Mouse (Mus musculus) ovary, postnatal 10 days (tissue): ENCODE data around the gene Slc9b2.

ENCODE experiments used
- DNase-seq: peaks from one replicate; pipeline ENCODE4 v3.0.0; 2022; ENCODE audit warnings: low spot score

The Slc9b2 gene

DNA sequence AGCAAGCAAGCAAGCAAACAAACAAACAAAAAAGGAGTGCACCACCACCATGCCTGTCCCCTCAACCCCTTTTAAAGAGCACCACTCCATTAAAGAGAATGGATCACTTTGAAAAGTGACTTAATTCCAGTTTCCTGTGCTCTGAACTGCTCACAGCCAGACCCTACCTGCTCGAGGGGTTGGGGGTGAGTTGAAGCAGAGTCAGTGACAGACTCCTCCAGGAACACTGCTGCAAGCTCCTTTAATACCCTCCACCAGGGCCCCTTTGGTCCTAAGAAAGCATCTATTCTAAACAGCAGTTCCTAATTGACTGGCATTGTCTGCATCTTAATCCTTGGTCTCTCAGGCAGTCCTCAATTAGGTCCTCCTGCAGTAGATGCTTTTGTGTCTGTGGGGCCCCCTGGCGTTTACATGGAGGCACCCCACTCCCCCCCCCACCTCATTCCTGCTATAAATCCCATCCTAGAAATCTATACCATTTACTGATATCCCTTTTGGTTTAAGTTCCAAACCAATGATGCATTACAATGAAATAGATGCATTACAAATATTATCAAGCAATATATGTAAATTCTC is 5.5 kb downstream of the Slc9b2 start:
- DNase-seq, result no peak

DNA sequence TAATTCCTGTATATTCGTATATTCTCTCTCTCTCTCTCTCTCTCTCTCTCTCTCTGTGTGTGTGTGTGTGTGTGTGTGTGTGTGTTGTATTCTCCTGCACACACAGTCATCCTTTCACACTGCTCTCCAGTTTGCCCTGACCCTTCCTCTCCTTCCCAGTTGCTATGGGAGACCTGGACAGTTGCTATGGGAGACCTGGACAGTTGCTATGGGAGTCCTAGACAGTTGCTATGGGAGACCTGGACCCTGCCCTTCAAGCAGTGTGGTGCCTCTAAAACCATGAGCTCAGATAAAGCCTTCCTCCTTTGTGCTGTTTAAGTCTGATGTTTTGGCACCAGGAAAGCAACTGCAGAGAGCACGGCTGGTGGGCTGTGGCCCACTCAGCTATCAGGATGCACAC is 6.2 kb downstream of the Slc9b2 start:
- DNase-seq, result no peak

DNA sequence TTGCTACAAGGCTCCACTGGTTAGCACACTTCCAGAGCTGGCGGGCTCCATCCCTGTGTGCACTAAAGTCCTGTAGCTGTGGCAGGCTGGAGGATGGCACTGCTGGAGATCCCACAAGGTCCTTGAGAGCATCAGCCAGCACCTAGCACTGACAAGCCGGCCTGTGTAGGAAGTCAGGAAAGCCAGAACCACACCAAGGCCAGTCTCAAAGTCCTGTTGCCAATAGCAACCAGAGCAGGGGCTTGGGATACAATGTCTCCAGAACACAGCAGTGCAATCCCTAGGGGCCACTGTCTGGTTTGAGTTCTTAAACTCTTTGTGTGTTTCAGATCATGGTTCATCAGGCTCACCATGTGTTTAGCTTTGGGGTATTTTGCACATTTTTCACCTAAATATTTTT is 7.3 kb downstream of the Slc9b2 start:
- no peak for DNase-seq

DNA sequence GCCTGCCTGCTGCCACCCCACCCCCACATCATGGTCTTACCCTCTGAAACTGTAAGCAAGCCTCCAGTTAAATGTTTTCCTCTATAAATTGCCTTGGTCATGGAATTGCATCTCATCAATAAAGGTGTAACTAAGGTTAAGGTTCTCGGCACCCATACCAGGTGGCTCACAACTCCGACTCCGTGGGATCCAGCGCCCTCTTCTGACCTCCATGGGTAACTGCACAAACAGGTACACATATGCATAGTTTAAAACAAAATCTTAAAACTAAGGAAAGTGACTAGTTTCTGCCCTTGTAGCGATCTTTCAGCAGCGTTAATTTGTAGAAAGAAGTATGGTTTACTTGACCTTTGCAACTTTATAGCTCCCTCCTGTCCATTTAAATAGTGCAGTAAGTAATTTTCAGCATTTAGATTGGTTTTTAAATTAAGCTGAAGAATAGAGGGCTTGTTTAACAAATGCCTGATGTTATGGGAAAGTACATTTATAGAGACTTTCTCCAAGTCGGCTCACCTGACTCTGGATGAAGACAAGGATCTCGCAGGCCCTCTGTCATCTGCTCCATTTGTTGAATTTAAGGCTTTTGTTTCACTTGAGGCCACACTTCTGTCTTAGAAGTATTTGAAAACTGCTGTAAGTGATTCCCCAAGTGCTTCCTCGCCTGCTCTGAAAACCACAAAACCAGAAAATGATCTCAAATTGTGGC is 8.4 kb downstream of the Slc9b2 start:
- no peak for DNase-seq

DNA sequence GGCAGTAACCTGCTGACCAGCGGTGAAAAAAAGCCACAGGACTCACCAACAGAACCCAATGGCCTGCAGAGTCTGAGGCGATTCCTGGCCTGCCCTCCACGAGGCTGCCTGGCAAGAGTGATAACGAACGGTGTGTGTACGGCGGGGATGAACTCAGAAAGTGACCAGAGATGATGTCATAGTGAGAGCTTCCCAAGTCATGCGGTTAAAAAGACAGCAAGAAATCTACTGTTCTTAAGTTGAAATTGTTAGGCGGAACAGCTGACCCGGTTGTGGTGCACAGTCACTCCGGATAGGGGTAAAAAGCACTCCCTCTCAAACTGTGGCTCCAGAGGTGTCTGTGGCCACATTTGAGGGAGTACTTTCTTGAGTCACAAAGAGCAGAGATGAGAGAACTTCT is 10.8 kb downstream of the Slc9b2 start:
- no peak for DNase-seq

DNA sequence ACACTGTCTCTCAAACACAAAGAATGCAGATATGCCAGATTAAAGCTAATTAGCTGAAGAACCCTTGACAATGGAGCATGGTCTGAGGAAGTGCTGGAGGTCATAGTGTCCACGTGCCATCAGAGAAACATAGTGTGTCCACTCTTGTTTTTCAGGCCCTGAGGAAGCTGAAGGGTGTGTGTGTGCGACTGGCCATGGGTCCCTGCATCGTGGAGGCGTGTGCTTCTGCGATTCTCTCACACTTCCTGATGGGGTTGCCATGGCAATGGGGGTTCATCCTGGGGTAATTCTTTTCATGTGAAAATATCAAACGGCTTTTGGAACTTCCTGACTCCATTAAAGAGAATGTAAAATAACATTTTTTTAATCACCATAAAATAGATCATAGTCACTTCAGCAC is 16.9 kb downstream of the Slc9b2 start:
- no peak for DNase-seq

DNA sequence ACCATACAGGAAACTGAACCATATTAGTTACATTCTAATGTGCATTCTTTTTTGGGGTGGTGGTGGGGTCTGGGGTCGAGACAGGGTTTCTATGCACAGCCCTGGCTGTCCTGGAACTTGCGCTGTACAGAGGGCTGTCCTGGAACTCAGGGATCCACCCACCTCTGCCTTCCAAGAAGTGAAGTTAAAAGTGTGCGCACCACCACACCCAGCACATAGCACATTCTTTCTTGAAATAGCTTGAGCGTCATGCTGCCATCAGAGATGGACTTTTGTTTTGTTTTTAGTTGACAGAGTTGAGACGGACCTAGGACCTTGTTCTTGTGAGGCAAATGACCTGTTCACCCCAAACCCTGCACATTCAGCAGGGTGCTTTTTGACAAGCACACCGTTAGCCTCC is 19.7 kb downstream of the Slc9b2 start:
- no peak for DNase-seq

DNA sequence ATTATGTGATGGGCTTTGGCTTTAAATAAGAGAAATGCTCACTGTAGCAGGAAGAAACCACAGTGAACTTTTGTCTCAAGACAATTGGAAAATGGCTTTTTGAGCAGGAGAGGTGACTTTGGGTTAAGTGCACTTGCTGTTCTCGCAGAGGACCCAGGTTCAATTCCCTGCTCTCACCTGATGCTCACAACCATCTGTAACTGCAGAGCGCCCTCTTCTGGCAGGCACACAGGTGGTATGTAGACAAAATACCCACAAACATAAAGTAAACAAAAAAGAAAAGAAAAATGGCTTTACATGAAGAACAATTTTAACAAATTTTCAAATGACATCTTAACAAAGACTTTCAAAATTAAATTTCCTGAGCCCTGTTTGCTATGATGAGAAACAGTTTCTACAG is 20.1 kb downstream of the Slc9b2 start:
- no peak for DNase-seq

DNA sequence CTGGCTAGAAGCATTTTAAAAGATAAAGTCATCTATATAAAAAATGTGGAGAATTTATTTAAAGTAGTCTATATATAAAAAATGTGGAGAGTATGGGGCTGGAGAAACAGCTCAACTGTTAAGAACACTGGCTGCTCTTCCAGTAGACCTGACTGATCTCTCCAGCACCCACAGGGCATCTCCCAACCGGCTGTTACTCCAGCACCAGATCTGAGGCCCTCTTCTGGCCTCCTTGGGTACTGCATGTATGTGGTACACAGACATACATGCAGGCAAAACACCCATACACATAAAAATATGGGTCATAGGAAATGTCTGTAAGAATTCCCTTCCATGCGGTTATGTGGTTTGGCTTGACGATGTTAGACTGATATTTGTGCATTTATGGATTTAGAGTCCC is 21.1 kb downstream of the Slc9b2 start:
- DNase-seq, result no peak

DNA sequence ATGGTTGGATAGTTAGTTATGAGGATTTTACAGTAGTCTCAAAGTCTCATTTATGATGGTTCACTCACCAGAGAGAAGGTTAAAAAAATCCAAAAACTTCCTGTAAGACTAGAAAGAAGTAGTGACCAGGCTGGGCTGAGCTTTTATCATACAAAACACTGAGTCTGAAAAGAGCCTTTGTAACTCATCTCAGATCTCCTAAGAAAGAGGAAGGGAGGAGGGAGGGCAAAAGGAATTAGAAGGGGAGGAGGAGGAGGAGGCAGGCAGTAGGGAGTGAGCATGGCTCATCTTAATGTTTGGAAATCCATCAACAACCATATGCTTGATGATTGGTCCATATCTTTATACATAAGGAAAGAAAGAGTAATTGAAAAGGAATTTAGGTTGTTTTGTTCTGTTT is 25.2 kb downstream of the Slc9b2 start:
- DNase-seq, result no peak

DNA sequence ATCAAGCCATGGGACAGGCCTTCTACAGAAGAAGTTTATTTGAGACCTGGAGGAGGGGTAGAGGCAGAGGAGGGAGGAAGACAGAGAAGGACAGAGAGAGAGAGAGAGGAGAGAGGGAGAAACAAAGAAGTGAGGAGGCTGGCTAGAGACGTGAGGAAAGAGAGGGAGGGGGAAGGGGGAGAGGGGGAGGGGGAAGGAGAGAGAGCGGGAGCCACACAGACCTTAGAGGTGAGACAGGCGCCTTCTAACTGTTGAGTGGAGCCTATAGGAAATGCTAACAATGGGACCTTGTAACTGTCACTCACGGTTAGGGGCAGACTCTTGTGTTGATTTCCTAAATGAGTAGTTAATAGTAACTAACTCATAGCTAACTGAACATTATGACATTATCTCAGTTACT is 26.3 kb downstream of the Slc9b2 start:
- DNase-seq, result no peak

DNA sequence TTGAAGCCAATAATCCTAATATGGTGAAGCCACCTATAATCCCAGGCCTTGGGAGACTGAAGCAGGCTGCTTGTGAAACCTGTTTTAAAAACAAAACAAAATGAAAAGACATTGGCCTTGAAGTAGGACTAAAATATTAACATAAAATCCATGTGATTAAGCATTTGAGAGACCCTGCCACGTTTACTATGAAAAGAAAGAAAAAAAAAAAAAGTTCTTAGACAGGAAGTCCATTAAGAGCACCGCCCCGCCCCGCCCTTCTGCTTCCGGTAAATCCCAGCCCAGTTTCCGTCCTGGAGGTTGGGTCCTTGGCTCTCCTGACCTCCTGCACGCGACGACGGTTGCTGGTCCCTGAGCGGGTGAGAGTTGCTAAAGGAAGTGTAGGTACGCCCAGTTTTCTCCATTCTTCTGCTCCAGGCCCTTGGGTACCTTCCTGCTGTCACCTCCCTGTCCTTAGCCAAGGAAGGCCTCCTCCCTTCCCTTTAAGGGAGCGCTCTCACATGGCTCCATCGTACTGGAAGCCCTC is 40.3 kb downstream of the Slc9b2 start, which contains the start of gene Slc9b1:
Gene Slc9b1, plus strand, starts transcription at position 291 of the 526 bp plus-strand sequence.
- DNase-seq, result no peak

DNA sequence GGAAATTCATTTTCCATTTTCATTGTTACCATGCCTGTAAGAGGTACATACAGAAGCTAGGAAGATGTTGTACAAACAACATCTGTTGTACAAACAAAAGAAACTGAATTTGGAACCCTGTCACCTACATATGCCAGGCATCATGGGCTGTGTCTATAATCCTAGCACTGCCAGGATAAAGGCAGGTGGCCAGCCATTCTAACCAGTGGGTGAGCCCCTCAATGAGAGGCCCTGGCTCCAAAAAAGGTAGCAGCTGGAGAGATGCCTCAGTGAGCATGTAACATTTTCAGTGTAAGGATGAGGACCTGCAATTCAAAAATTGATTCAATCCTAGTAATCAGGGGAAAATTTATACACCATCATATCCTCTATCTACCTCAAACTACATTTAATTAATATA is 41.5 kb downstream of the Slc9b2 start:
- no peak for DNase-seq

DNA sequence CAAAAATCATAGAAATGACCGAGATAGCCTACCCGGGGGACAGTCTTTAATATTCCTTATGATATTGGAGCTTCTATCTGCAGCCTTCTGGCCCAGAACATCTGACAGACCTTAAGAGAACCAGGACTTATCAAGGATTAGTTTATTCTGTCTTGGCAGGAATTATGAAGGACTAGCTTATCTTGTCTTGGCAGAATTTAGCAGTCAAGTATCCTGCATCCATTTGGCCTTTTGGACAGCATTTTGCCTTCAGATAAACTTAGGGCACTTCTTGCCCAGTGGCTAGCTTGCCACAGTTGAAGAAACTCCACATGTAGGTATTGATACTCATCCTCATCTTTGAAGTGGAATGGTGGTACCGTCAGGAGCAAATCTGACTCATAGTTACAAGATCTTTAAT is 44.4 kb downstream of the Slc9b2 start:
- DNase-seq, result no peak

DNA sequence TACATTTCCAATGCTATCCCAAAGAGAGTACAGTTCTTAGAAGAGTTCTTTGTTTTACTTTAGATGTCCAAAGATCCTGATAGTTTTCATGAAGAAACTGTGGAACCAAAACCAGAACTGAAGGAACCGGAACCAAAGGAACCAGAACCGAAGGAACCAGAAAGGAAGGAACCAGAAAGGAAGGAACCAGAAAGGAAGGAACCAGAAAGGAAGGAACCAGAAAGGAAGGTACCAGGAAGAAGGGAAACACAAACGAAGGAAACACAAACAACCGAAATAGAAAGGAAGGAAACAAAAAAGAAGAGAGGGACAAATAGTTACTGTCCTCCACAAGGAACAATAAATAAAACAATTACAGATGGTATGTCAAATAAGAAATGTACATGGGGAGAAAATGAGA is 49.9 kb downstream of the Slc9b2 start:
- no peak for DNase-seq

DNA sequence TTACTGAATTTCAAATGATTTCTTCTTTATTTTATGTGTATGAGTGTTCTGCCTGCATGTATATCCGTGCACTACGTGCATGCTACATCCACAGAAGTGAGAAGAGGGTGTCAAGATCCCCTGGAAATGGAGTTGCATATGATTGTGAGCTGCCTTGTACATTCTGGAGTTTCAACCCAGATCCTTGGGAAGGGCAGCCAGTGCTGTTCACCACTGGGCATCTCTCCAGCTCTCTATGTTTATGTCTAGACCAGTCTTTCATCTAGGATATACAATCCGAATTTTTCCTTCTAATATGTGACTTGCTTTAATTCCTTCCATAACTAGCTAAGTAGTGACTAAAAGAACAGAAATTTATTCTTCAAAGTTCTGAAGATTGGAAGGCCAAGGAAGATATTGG is 68.3 kb downstream of the Slc9b2 start:
- no peak for DNase-seq

DNA sequence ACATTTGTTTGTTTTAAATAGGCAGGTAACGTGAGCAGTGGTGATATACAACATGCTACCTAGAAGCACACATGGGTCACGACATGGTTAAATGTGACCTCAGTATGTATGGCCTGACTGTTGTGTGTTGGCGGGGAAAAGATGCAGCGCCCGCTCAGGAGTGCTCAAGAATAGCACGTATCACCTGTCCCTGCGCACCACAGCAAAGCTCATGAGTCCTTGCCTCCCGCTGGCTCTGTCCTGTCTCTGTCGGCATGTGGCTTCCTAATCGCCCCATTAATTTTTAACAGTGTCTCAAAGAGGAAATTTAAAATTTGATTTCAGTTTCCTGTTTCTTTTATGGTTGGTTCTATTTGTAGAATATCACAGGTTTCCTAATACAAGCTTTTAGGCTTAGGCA is 69.9 kb downstream of the Slc9b2 start:
- DNase-seq, result no peak

DNA sequence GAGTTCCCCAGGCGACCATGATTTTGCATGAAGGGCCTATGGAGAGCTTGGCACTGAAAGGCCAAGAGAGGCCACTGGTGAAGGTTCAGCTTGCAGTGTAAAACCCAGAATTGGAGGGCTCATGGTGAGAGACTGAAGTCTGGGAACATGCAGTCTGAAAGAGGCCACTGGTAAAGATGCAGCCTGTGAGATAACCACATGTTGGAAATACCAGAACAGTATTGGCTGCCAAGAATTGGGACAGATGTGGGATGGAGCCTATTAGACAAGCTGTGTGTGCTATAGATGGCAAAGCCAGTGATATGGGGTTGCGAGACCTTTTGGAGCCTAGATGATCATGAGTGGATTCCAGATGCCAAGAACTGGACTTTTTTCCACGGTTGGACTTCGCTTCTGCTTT is 72.4 kb downstream of the Slc9b2 start:
- DNase-seq, result no peak

DNA sequence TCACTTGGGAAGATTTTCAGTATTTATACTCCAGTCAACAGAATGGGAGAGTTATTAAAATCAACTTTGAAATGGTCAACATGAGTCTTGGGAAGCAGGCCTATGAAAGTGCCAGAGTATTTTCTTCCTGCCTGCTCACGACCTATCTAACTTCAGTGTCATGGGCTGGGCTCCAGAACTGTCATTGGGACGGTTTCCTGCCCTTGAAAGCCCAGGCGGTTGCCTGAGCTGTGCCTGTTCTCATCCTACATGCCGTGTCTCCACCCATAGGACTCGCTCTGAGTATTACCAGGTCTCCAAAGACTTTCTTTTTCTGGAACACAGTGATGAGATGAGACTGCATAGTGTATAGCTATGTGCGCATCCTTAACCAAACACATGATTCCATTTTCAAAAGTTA is 85.7 kb downstream of the Slc9b2 start:
- no peak for DNase-seq
